Mouse (Mus musculus): ENCODE data around the gene Vav3.

DNA sequence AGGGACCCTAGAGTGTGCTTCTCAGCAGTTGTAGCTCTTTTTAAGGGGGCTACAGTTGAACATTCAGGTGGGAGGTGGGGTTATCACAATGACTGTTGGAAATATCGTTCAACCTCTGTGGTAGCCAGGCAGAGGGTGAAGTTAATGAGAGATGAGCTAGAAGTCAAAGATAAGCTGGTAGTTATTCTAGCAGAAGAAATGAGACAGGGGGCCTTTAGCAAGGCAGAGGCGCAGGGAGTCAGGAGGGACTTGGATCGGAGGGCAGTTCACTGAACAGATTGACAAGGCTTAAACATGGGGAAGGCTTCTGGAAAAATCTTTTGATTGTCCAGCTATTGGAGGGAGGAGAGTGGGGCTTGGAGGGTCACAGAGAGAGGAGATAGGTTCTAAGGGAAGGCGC is 147.4 kb downstream of the Vav3 start:
- TF ChIP-seq POLR2A (IDR thresholded peaks at IDR 0.05; ENCODE audit: insufficient read depth, low read length), result no peak
- TF ChIP-seq CTCF (IDR thresholded peaks at IDR 0.05; ENCODE audit: low read depth, low read length), result no peak
- no peak for TF ChIP-seq EP300 (IDR thresholded peaks at IDR 0.05; ENCODE audit: insufficient read depth, low read depth, low read length)
